Mouse (Mus musculus) neural tube, embryonic 10.5 days (tissue): Measurements from ENCODE around the gene Naa35.
A peak's percentile ranks its signal among the peaks of the same experiment; 100 is the strongest.

Source experiments
- DNase-seq: peaks from one replicate; pipeline ENCODE4 v3.0.0-alpha.2; 2017; ENCODE audit warnings: low spot score; ENCODE audit errors: extremely low spot score

The Naa35 gene

DNA sequence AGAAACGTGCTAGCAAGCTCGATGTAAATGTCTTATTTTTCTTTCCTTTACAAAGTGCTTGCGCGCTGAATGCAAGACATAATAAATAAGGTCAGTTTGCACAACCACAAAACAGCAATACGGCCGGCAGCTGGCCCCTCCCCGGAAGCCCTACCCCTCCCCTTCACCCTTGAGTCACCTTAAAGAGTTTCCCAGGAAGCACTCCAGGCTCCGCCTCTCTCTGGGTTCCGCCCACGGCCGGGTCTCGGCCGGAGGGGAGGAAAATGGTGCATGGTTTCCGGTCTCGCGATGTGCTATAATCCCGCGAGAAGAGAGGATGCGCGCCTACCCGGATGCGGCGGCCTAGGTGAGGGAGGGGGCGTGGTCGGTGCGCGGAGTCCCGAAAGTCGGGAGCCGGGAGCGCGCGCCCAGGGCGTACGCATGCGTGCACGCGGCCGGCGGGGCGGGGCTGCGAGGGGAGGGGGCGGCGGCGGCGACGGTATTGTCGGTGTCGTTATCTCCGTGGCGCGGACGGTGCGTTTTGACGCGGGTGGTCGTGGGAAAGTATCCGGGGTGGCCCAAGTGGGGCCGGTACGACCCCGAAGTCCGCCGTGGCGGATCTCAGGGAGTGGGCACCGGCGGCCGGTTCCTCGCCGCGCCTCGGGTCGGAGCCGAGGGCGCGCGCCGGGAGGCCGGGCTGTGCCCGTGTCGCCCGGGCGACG is at the start of gene Naa35, which contains the start of gene Agtpbp1:
Gene Naa35, plus strand, starts transcription at position 313 of the 701 bp plus-strand sequence.
Gene Agtpbp1, minus strand, starts transcription at position 281 of the 701 bp plus-strand sequence.
- DNase-seq, result peak; percentile 100

DNA sequence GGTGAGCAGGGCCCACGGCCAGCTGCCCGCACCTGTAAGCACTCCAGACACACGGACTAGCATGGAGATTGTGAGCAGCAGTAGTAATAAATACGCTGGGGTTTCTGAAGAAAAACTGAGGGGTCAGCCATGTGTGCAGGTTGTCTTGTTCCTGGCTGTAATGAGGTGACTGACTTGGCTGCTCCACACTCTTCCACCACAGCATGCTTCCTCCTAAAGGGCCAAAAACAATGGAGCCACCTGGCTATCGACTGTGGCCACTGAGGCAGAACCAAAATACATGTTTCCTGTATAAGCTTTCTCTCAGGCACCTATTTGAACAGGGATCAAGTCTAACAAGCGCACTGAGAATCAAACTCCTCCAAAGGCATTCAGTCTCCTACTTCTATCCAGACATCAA is 49.3 kb upstream of the Naa35 start:
- DNase-seq, result no peak

- no peak for DNase-seq
Observed at GRCm38 (mm10) chr13:59536631-59537030, 48.4 kb upstream of the Naa35 start.

- no peak for DNase-seq
Observed at GRCm38 (mm10) chr13:59538661-59539060, 46.4 kb upstream of the Naa35 start.

DNA sequence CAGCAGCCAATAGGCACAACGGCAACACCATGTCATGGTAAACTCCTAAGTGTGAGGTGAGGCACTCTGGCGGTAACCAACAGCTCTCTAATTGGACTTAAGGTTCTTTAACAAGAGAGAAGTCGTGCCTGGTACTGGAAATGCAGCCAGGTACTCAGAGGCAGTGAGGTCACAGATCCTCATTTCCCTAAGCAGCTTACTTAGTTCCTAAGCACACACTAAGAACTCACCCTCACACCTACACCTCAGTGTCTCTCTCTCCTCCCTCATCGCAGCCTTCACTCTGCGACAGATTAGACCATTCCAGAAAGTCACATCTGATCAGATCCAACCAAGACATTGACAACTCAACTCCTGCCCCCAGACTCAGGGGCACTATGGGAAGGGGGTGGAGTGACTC is 45.0 kb upstream of the Naa35 start:
- no peak for DNase-seq

- no peak for DNase-seq
Observed at GRCm38 (mm10) chr13:59542411-59542810, 42.6 kb upstream of the Naa35 start.

GRCm38 (mm10) chr13:59547091-59547490 is 38.0 kb upstream of the Naa35 start:
- no peak for DNase-seq

DNA sequence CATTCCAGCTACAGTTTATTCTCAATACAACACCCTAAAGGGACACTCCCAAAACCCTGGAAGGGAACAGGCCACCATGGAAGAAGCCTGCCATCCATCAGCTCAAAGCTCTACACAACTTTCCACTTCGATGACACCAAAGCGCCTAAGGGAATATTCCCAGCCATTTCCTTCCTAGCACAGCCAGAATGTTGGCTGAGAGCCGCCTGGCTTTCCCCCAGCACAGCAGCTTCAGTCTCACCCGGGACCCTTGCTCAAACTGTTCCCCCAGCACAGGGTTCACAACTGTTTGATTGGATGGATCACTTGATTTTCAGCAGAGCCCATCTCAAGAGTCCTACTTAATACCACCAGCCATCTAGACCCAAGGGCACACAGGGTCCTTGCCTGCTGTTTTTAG is 37.3 kb upstream of the Naa35 start:
- no peak for DNase-seq

- DNase-seq, result no peak
Observed at GRCm38 (mm10) chr13:59549318-59549798, 35.7 kb upstream of the Naa35 start.

DNA sequence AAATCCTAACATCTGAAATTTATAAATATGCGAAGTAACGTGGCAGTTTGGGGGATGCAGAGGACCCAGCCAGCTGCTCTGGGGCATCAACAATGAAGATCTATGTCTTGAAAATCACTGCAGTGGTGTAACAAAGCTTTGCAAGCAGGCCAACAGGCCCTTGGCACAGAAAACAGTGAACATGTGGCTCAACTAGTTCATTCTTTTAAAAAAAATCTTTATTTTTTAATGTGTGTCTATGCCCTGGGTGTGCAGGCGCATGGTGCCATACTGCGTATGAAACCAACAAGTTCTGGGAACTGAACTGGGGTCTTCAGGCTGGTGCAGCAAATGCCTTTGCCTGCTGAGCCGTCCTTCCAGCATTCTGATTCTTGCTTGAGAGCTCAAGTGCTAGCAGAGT is 32.8 kb upstream of the Naa35 start:
- DNase-seq, result no peak

GRCm38 (mm10) chr13:59552751-59553150 is 32.3 kb upstream of the Naa35 start:
- DNase-seq, result no peak

GRCm38 (mm10) chr13:59554772-59555505 is 30.1 kb upstream of the Naa35 start:
- DNase-seq, result no peak

GRCm38 (mm10) chr13:59555613-59556192 is 29.4 kb upstream of the Naa35 start:
- no peak for DNase-seq

- peak; percentile 67 for DNase-seq
Observed at GRCm38 (mm10) chr13:59556670-59557069, 28.4 kb upstream of the Naa35 start.

DNA sequence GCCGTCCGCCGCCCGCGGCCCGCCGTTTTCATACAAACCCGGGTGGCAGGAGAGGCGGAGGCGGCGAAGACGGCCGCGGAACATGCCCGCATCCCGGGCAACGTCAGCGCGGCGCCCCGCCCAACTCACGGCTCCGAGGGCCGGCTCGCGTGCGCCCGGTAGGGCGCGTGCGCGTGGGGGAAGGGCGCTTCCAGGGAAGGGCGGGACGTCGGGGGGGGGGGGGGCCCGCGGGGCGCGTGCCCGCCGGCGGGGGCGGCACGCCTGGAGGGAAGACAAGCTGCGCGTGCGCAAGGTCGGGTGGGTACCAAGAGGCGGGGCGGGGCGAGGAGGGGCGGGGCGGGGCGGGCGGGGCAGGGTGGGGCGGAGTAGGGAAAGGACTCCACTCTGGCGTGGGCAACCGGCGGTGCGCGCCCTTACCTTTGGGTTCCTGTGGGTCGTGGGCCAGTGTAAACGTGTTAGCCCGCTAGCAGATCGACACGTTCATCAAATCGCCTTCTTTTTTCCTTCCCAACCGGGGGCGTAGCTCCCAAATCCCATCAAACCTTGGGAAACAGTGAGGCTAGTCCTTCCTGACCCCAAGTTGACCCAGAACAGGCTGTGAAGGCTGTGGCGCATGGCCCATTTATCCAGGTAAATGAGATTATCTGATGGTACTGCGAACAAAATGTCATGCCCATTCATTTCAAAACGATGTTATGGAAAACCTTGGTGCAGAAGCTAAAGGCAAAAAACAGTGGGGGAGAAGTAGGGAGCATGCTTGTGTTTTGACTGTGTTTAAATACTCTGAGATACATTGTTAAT is 27.7 kb upstream of the Naa35 start:
- DNase-seq, result peak; percentile 91

DNA sequence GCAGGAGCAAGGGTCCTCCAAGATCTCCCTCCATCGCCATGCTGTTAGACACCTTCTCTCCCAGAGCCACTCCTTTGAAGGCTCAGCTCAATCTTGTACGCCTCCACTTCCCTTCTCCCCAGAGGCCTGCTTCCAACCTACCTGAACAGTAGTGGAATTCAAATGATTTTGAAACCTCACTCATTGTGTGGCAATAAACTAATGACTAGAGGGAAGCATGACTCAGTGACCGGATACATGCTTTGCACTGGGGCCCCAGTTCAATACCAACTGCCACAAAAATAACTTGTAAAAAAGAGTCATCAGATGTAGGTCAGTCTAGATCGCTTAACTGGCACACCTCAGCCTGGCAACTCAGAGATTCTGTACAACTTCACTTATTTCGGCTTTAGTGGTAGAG is 26.3 kb upstream of the Naa35 start:
- no peak for DNase-seq

DNA sequence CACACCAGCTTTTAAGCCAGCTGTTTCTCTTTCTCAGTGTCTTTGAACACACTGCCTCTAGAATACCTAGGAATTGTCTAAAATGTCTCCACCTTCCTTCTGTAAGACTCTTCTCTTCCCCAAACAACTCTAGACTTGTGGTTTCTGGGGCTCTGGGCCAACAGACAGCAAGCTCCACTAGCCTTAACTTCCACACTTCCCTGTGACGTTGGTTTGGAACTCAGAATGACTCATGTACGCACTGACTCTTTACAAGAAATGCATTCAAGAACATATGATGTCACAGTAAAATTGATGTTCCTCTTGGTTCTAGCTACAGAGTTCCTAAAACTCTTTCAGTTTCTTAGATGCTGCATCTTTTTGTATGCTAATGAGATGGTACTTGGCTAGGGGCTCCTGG is 22.6 kb upstream of the Naa35 start:
- DNase-seq, result no peak

DNA sequence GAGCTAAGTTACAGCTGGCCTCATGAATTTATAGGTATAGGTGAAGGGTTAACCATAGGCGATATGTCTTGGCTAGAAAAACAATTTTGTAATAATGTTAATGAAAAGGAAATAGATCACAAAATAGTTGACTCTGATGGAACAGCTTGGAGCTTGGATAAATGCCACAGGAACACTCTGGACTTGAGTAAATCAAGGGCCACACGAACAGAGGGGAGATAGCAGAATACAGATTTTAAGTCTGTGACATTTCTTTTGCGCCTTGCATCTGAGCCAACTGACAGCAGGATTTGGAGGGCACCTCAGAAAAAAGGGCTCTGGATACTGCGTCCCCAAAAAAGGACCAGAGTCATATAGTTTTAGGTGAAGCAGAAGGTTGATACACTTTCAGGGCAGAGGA is 20.6 kb upstream of the Naa35 start:
- no peak for DNase-seq

DNA sequence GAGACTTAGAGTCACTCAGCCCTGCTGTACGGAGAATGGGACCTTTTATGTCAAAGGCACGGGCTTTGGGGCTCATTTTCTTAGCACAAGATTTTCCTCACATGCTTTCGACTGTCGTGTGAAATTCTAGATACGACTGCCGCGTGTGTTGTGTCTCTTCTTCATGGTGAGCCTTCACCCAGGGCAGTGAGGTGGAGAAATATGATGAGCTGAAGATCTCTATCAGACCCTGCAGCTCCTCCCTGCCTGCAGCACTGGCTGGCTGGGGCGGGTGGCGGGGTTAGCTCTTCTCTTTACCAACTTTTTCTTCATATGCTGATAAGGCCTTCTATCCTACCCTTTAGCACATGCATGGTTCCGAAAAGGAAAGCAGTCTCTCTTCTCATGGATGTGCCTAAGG is 20.1 kb upstream of the Naa35 start:
- no peak for DNase-seq

DNA sequence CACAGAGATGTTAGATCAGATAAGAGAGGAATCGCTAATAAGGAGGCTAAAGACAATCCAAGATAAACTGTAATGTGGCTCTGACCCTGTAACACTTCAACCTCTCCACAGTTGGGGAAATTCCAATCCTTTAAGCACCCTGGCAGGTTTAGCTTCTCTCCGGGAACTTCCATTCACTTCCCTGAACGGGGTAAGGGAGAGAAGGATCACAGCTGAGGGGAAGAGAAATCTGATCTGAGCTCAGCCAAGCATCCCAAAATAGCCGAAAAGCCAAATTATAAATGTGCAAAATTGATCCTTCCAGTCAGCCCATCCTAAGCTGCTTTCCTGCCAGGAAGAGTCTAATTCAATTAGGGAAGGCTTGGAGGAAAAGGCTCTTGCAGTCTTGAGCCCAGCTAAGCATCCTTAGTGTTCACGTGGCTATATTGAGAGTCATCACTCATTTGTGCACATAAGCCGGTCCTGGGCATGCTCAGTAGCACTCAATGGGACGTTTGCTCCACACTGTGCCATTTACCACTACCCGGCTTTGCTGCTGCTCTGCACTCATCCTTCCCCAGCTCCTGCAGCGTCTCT is 19.0 kb upstream of the Naa35 start:
- no peak for DNase-seq

GRCm38 (mm10) chr13:59571107-59571506 is 14.0 kb upstream of the Naa35 start:
- no peak for DNase-seq
